ENCODE assay signal across 8 mouse cellular contexts in genomic region chr4:152126026-152126920, GRCm38 (mm10). TPM values are rescaled to one million over a fixed set of nuclear protein-coding genes. Genes with fewer than 3 reads are reported as not detected.
DNase-seq lines count a peak whose midpoint lies in the region; ATAC-seq and TF ChIP-seq lines count a peak whose summit lies in the region.

No protein-coding gene starts in this region.

- no peaks in the 10 kb centered on the region for H3K36me3 ChIP-seq in heart, embryonic 16.5 days (ENCODE audit: control insufficient read depth, insufficient read depth)
- H3K36me3 ChIP-seq in liver, embryonic 15.5 days (replicated peaks), result no peaks in the 10 kb centered on the region

- DNase-seq in cerebellum, adult 2 months, result no peak
- DNase-seq in cerebellum, adult 9-11 months, result no peak
- DNase-seq in R1 (ENCODE audit: low read depth, low spot score), result peak; percentile 46
- no peak for DNase-seq in left cerebral cortex, adult 8-10 months (ENCODE audit: low spot score in 2 of 2)
- DNase-seq in layer of hippocampus, adult 9-10 months (ENCODE audit: low spot score), result no peak

- peak overlapping the region; percentile 48 for H3K9ac ChIP-seq in heart, embryonic 16.5 days (ENCODE audit: low read length)
- no peak overlapping the region for H3K9ac ChIP-seq in liver, embryonic 15.5 days

- TF ChIP-seq CTCF in cerebellum, adult 2 months (IDR thresholded peaks at IDR 0.05; ENCODE audit: borderline replicate concordance, insufficient read depth, low read depth, low read length), result no peak

- H3K27ac ChIP-seq in cerebellum, adult 2 months (ENCODE audit: insufficient read depth, low read length), result no peak overlapping the region
- H3K27ac ChIP-seq in heart, embryonic 16.5 days (ENCODE audit: low read length), result no peak overlapping the region
- H3K27ac ChIP-seq in liver, embryonic 15.5 days (replicated peaks), result no peak overlapping the region

- H3K4me1 ChIP-seq in cerebellum, adult 2 months (ENCODE audit: control insufficient read depth, insufficient read depth, low read length), result peaks cover 4% of the 10 kb centered on the region
- peaks cover 19% of the 10 kb centered on the region for H3K4me1 ChIP-seq in heart, embryonic 16.5 days (ENCODE audit: control insufficient read depth, insufficient read depth, low read length)
- peaks cover 34% of the 10 kb centered on the region for H3K4me1 ChIP-seq in liver, embryonic 15.5 days (replicated peaks)

- TF ChIP-seq POLR2A in cerebellum, adult 2 months (IDR thresholded peaks at IDR 0.05; ENCODE audit: borderline replicate concordance, insufficient read depth, low read length), result no peak

- no peak for ATAC-seq in heart, embryonic 16.5 days (replicated peaks; ENCODE audit: extremely low read depth, insufficient read depth, low FRiP score)
- no peak for ATAC-seq in liver, embryonic 15.5 days (ENCODE audit: insufficient read depth)
- ATAC-seq in inflammation-experienced regulatory T-cells, adult 6 months, result no peak

- WGBS in cerebellum, adult 2 months, result 10% methylated on average over 65 of the region's 65 CpGs
- 7% methylated on average over 65 of the region's 65 CpGs for WGBS in heart, embryonic 16.5 days
- WGBS in liver, embryonic 15.5 days (ENCODE audit: insufficient replicate concordance), result 13% methylated on average over 65 of the region's 65 CpGs

- H3K27me3 ChIP-seq in cerebellum, adult 2 months (ENCODE audit: control insufficient read depth, insufficient read depth, low read length), result peaks cover under 1% of the 10 kb centered on the region; the same call in 1 of the 2 replicates
- H3K27me3 ChIP-seq in heart, embryonic 16.5 days (ENCODE audit: control insufficient read depth, insufficient read depth, low read length), result peaks cover 89% of the 10 kb centered on the region
- H3K27me3 ChIP-seq in liver, embryonic 15.5 days, result peaks cover 100% of the 10 kb centered on the region

- no peaks in the 10 kb centered on the region for H3K9me3 ChIP-seq in heart, embryonic 16.5 days (replicated peaks; ENCODE audit: control insufficient read depth, low read length)
- H3K9me3 ChIP-seq in liver, embryonic 15.5 days (replicated peaks), result no peaks in the 10 kb centered on the region

- peak overlapping the region; percentile 55 for H3K4me2 ChIP-seq in heart, embryonic 16.5 days (ENCODE audit: low read depth, low read length)
- H3K4me2 ChIP-seq in liver, embryonic 15.5 days, result peak overlapping the region; percentile 30

- H3K4me3 ChIP-seq in cerebellum, adult 2 months (replicated peaks; ENCODE audit: insufficient read depth, low read depth, low read length), result peak overlapping the region; percentile 35
- peak overlapping the region; percentile 46 for H3K4me3 ChIP-seq in heart, embryonic 16.5 days (ENCODE audit: low read length)
- H3K4me3 ChIP-seq in liver, embryonic 15.5 days (replicated peaks), result 0 out of 2 replicates have a peak overlapping the region, but pooled peaks have one; percentile 10

RNA-seq across cellular contexts. Expression of gene Tnfrsf25, which starts 10.5 kb away (rescaled TPM):
- 1.2 and 1.4 TPM in 2 replicates for polyA plus RNA-seq in cerebellum, adult 2 months (2012; rRNA removed)
- 0.77 and 1.4 TPM in 2 replicates for polyA plus RNA-seq in heart, embryonic 16.5 days (2015; fragmentation: Nextera tagmentation; extraction: Ambion mirVana)
- polyA plus RNA-seq in liver, embryonic 15.5 days (2015; fragmentation: Nextera tagmentation; extraction: Ambion mirVana), result 0.37 and 0.50 TPM in 2 replicates
- polyA plus RNA-seq in inflammation-experienced regulatory T-cells, adult 6 months (2017; shearing (Covaris generic)), result 100 to 1,000 TPM; 125 to 133 (median 127) TPM
- total RNA-seq in left cerebral cortex, adult 8-10 months (2022), result 1 to 10 TPM; 4.3 to 9.8 (median 6.3) TPM

RNA-seq across cellular contexts. Expression of gene Espn, which starts 25.9 kb away (rescaled TPM):
- 7.1 and 8.3 TPM in 2 replicates for polyA plus RNA-seq in cerebellum, adult 2 months (2012; rRNA removed)
- polyA plus RNA-seq in heart, embryonic 16.5 days (2015; fragmentation: Nextera tagmentation; extraction: Ambion mirVana), result 1.3 and 1.5 TPM in 2 replicates
- polyA plus RNA-seq in liver, embryonic 15.5 days (2015; fragmentation: Nextera tagmentation; extraction: Ambion mirVana), result 1.5 and 2.0 TPM in 2 replicates
- 10 to 100 TPM in 1 of 3 experiments, 1 to 10 TPM in 2; 6.0 to 13.1 (median 9.7) TPM for polyA plus RNA-seq in inflammation-experienced regulatory T-cells, adult 6 months (2017; shearing (Covaris generic))
- 1 to 10 TPM; 2.1 to 3.2 (median 2.6) TPM for total RNA-seq in left cerebral cortex, adult 8-10 months (2022)

RNA-seq across cellular contexts. Expression of gene Hes2, which starts 32.4 kb away (rescaled TPM):
- not detected in 2 replicates for polyA plus RNA-seq in cerebellum, adult 2 months (2012; rRNA removed)
- polyA plus RNA-seq in heart, embryonic 16.5 days (2015; fragmentation: Nextera tagmentation; extraction: Ambion mirVana), result 0.14 TPM in 1 of 2 replicates, not detected in the other
- polyA plus RNA-seq in liver, embryonic 15.5 days (2015; fragmentation: Nextera tagmentation; extraction: Ambion mirVana), result 0.14 TPM in 1 of 2 replicates, not detected in the other
- not detected for polyA plus RNA-seq in inflammation-experienced regulatory T-cells, adult 6 months (2017; shearing (Covaris generic))
- total RNA-seq in left cerebral cortex, adult 8-10 months (2022), result not detected

RNA-seq across cellular contexts. Expression of gene Acot7, which starts 51.7 kb away (rescaled TPM):
- polyA plus RNA-seq in cerebellum, adult 2 months (2012; rRNA removed), result 508 and 523 TPM in 2 replicates
- polyA plus RNA-seq in heart, embryonic 16.5 days (2015; fragmentation: Nextera tagmentation; extraction: Ambion mirVana), result 67.7 and 68.0 TPM in 2 replicates
- polyA plus RNA-seq in liver, embryonic 15.5 days (2015; fragmentation: Nextera tagmentation; extraction: Ambion mirVana), result 14.0 and 14.2 TPM in 2 replicates
- polyA plus RNA-seq in inflammation-experienced regulatory T-cells, adult 6 months (2017; shearing (Covaris generic)), result 100 to 1,000 TPM; 124 to 249 (median 126) TPM
- total RNA-seq in left cerebral cortex, adult 8-10 months (2022), result 100 to 1,000 TPM; 281 to 320 (median 303) TPM

RNA-seq across cellular contexts. Expression of gene Plekhg5, which starts 54.0 kb away (rescaled TPM):
- polyA plus RNA-seq in cerebellum, adult 2 months (2012; rRNA removed), result 11.1 and 11.8 TPM in 2 replicates
- polyA plus RNA-seq in heart, embryonic 16.5 days (2015; fragmentation: Nextera tagmentation; extraction: Ambion mirVana), result 11.9 and 13.4 TPM in 2 replicates
- polyA plus RNA-seq in liver, embryonic 15.5 days (2015; fragmentation: Nextera tagmentation; extraction: Ambion mirVana), result 5.1 and 5.9 TPM in 2 replicates
- polyA plus RNA-seq in inflammation-experienced regulatory T-cells, adult 6 months (2017; shearing (Covaris generic)), result 1 to 10 TPM; 2.5 to 3.7 (median 2.9) TPM
- 10 to 100 TPM; 72.6 to 90.6 (median 82.4) TPM for total RNA-seq in left cerebral cortex, adult 8-10 months (2022)

Comparison
In these comparisons a context has a peak if more than half of its experiments do, and no peak if none do; other contexts are left out.
1. RNA of gene Tnfrsf25, which starts 10.5 kb away (polyA plus RNA-seq): 125 to 133 TPM in inflammation-experienced regulatory T-cells, adult 6 months; 1.2 to 1.4 TPM in cerebellum, adult 2 months, 0.77 to 1.4 TPM in heart, embryonic 16.5 days and 0.37 to 0.50 TPM in liver, embryonic 15.5 days; every median in the first group is over 10 times any median in the second.
2. Peak in every context shown above with its lines, with median percentiles within 50 percentile points of each other: H3K4me3 ChIP-seq.